Mouse (Mus musculus): Measurements from ENCODE around the gene Pabpn1. TPM values are rescaled to one million over a fixed set of nuclear protein-coding genes. Genes with fewer than 3 reads are reported as not detected.
A peak's percentile ranks its signal among the peaks of the same experiment; 100 is the strongest.

The Pabpn1 gene
- polyA plus RNA-seq, 1 experiment: 114 TPM

DNA sequence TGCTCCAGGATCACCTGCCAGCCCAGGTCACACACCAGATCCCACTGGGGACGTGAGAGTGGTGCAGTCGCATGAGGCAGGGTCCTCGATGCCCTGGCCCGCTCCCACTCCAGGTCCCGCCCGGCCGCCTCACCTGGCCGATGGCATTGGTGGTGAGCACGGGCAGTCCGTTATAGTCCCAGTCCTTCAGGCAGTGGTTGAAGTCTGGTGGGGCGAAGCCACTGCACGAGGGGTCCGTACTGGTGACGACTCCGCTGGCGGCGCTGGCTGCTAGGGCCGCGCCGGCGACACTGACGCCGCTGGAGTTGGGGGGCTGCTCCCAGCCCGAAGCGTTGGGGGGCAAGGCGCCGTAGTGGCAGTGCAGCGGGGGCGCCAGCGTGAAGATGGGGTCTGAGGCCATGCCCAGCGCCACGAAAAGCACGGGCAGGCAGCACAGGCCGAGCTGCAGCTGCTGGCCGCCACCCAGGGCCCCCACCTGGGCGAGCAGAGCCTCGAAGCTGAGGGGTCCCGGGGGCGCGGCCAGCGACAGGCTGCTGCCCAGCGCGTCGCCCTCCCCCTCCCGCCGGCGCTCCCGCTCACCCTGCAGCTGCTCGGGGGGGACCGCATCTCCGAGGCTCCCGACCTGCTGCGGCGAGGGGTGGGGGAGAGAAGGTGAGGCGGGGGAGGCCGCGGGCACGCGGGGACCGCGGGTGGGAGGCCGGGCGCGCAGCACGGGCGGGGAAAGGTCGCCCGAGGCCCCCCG is 20.0 kb downstream of the Pabpn1 start:
- H3K27ac ChIP-seq (ENCODE audit: insufficient read depth, low read depth, low read length): no peak overlapping the region
- no peak for TF ChIP-seq POLR2A (IDR thresholded peaks at IDR 0.05; ENCODE audit: low read depth, low read length)
- TF ChIP-seq CTCF (conservative IDR thresholded peaks at IDR 0.05; ENCODE audit: insufficient read depth, insufficient read length, low read depth, low read length): no peak
- H3K27me3 ChIP-seq (replicated peaks; ENCODE audit: control insufficient read depth, insufficient read depth, low read length): no peaks in the 10 kb centered on the region
- H3K4me1 ChIP-seq (ENCODE audit: control insufficient read depth, insufficient read depth, low read length): 0 out of 2 replicates have a peak, but pooled peaks cover 3% of the 10 kb centered on the region
- no peak for DNase-seq
- 7% methylated on average over 65 of the region's 69 CpGs for WGBS
- no peaks in the 10 kb centered on the region for H3K36me3 ChIP-seq (ENCODE audit: control insufficient read depth, insufficient read depth, low read length)
- peak overlapping the region; percentile 93 for H3K4me3 ChIP-seq (ENCODE audit: insufficient read depth, low read depth, low read length)

DNA sequence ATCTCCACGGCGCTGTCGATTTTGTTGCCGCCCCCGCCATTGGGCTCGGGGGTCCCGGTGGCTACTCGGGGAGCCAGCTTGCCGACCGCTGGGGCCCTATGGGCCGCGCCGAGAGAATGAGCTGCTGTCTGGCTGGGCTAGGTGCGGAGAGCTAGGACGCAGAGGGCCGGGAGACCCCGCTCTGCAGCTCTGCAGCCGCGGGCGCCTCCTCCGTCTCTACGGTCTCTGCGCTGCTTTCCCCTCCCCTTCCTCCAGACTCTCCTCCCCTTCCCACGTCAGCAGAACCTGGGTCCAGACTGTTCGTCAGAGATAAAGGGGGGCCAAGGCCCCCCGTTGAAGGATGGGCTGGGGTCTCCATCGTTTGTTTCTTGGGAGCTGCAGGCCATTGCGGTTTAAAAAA is 20.6 kb downstream of the Pabpn1 start, which contains the start of gene Slc22a17:
Gene Slc22a17 (minus strand): TSS at position 247 of the 400 bp plus-strand sequence.
- WGBS: under 1% methylated on average over 28 of the region's 28 CpGs
- H3K4me3 ChIP-seq (ENCODE audit: insufficient read depth, low read depth, low read length): peak within 1 kb of the TSS; percentile 93
- 0 out of 2 replicates have a peak, but pooled peaks cover 3% of the 10 kb centered on the region for H3K4me1 ChIP-seq (ENCODE audit: control insufficient read depth, insufficient read depth, low read length)
- peak; percentile 69 for DNase-seq
- TF ChIP-seq CTCF (conservative IDR thresholded peaks at IDR 0.05; ENCODE audit: insufficient read depth, insufficient read length, low read depth, low read length): no peak
- TF ChIP-seq POLR2A (IDR thresholded peaks at IDR 0.05; ENCODE audit: low read depth, low read length): peak; percentile 46
- H3K36me3 ChIP-seq (ENCODE audit: control insufficient read depth, insufficient read depth, low read length): no peaks in the 10 kb centered on the region
- no peak within 1 kb of the TSS for H3K27ac ChIP-seq (ENCODE audit: insufficient read depth, low read depth, low read length)
- H3K27me3 ChIP-seq (replicated peaks; ENCODE audit: control insufficient read depth, insufficient read depth, low read length): no peaks in the 10 kb centered on the region

DNA sequence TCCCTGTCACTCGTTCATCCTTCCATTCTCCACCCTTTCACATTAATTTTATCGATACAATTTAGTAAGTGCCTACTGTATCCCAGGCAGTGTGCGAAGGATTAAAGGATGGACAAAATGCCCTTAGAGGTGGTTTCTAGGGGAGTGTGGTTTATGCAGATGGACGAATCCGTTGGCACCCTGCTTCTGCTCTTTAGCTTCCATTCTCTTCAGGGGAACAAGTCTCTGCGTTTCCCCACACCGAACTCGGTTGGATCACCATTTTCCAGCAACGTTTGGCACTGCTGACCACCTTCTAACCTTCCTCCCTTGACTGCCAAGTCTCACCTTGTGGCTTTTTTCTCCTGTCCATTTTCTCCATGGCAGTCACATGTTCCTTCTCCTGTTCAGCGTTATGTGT is 21.0 kb downstream of the Pabpn1 start:
- H3K4me1 ChIP-seq (ENCODE audit: control insufficient read depth, insufficient read depth, low read length): 0 out of 2 replicates have a peak, but pooled peaks cover 3% of the 10 kb centered on the region
- TF ChIP-seq POLR2A (IDR thresholded peaks at IDR 0.05; ENCODE audit: low read depth, low read length) (no peak), CTCF (conservative IDR thresholded peaks at IDR 0.05; ENCODE audit: insufficient read depth, insufficient read length, low read depth, low read length) (no peak)
- H3K27ac ChIP-seq (ENCODE audit: insufficient read depth, low read depth, low read length): no peak overlapping the region
- 28% methylated on average over 10 of the region's 10 CpGs for WGBS
- DNase-seq: no peak
- H3K36me3 ChIP-seq (ENCODE audit: control insufficient read depth, insufficient read depth, low read length): no peaks in the 10 kb centered on the region
- H3K4me3 ChIP-seq (ENCODE audit: insufficient read depth, low read depth, low read length): peak overlapping the region; percentile 93
- H3K27me3 ChIP-seq (replicated peaks; ENCODE audit: control insufficient read depth, insufficient read depth, low read length): no peaks in the 10 kb centered on the region

DNA sequence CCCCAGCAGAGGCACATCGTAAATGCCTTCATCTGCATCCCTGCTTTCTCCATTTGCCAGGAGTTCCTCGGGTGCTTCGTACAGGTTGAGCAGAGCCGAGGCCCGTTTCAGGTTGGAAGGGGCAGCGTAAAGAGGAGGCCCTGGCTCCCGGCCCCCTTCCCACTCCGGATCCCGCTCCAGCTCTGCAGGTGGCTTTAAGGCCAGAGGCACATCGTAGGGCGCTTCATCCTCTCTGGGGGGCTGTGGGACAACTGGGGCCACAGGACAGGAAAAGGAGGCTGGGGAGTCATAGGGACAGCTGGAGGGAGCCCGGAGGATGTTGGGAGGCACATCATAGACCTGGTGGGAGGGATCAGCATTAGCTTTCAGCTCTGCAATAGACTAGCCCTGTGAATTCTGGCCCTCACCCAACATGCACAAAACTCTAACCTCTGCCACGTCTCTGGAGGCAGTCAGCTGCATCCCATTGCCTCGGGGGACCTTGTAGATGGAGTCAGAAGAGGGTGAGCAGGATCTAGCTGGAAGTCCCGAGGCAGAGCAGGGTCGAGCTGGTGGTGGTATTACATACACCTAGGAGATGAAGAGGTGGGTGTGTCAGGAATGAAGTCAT is 27.9 kb downstream of the Pabpn1 start:
- no peak for DNase-seq
- Histone ChIP-seq H3K27ac (ENCODE audit: insufficient read depth, low read depth, low read length) (no peak overlapping the region), H3K4me1 (ENCODE audit: control insufficient read depth, insufficient read depth, low read length) (no peaks in the 10 kb centered on the region), H3K27me3 (replicated peaks; ENCODE audit: control insufficient read depth, insufficient read depth, low read length) (no peaks in the 10 kb centered on the region), H3K36me3 (ENCODE audit: control insufficient read depth, insufficient read depth, low read length) (no peaks in the 10 kb centered on the region), H3K4me3 (ENCODE audit: insufficient read depth, low read depth, low read length) (no peak overlapping the region)
- TF ChIP-seq POLR2A (IDR thresholded peaks at IDR 0.05; ENCODE audit: low read depth, low read length): no peak
- no peak for TF ChIP-seq CTCF (conservative IDR thresholded peaks at IDR 0.05; ENCODE audit: insufficient read depth, insufficient read length, low read depth, low read length)
- WGBS: 70% methylated on average over 16 of the region's 16 CpGs

DNA sequence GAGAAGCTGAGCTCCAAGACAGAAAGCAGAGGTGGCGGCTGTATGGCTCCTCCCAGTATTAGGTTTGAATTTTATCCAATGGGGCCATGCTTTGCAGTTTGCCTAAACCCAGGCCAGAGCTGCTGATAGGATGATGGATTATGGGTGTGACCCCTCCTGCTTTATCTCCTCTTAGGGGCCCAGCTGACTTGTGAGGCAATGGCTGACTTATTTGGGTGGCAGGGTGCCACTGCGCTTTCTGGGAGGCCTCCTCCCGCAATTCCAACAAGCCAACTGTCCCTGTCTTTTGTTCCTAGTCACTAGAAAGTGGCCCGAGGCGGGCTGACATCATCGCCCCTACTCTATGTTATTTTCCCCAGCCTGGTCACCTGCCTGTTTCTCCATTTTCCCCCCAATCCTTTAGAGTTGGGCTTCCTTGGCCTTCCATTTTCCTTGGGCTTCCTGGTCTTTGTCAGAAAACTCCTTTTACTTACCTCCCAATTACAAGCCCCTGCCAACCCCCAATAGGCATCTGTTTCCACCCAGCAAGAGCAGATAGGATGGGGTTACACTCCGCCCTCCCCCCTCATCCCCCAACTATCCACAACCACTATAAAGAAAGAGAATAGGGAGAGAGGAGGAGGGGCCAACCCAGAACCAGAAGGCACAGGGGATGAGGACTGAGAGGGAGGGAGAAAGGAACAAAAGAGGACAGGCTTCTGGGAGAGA is 32.5 kb downstream of the Pabpn1 start:
- TF ChIP-seq CTCF (conservative IDR thresholded peaks at IDR 0.05; ENCODE audit: insufficient read depth, insufficient read length, low read depth, low read length): no peak
- TF ChIP-seq POLR2A (IDR thresholded peaks at IDR 0.05; ENCODE audit: low read depth, low read length): no peak
- Histone ChIP-seq H3K27me3 (replicated peaks; ENCODE audit: control insufficient read depth, insufficient read depth, low read length) (0 out of 2 replicates have a peak, but pooled peaks cover 1% of the 10 kb centered on the region), H3K4me3 (ENCODE audit: insufficient read depth, low read depth, low read length) (no peak overlapping the region), H3K4me1 (ENCODE audit: control insufficient read depth, insufficient read depth, low read length) (no peaks in the 10 kb centered on the region), H3K27ac (ENCODE audit: insufficient read depth, low read depth, low read length) (no peak overlapping the region), H3K36me3 (ENCODE audit: control insufficient read depth, insufficient read depth, low read length) (no peaks in the 10 kb centered on the region)
- 80% methylated on average over 7 of the region's 7 CpGs for WGBS
- DNase-seq: peak; percentile 13

DNA sequence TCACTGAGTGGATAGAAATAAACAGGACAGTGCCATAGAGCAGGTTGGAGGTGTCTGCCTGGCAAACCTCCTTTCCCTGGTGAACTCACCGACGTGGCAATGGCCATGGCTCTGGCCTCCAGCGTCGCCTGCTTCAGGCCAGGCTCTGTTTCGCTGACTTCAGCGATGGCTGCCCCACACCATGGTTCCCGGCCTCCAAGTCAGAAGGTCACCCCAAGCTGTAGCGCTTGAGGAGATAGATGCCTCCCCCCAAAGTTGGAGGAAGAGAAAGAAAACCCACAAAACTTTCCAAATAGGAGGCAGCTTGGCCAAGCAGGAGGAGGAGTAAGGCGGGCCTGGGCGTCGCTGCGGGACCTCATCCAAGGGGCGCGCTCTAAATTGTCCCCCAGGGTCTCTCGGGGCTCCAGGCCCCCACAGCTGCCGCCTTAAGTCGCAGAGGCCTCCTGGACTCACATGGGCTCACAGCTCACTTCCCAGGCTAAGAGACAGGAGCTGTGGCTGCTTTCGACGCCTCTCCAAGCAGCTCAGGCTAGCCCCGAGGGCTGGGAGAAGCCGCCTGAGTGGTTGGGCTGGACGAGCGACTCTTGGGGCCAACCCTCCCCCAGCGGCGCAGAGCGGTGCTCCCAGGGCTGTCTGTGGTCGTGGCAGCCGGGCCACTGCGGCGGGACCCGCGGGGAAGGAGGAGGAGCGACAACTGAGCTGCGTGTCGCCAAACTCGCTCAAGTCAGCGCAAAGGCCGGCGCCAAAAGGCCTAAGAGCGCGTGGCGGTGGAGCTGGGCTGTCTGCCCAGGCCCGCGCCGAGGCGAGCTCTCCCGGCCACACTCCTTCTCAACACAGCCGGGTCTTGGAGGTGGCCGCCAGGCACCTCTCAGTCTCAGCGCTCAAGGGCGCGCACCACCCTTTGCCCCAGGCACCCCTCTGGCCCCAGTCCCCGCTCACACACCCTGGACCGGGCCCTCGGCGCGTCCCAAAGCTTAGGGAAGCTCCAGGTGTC is 33.3 kb downstream of the Pabpn1 start, which contains the start of gene Efs:
Gene Efs (minus strand): TSS at position 778 of the 994 bp plus-strand sequence.
- Histone ChIP-seq H3K36me3 (ENCODE audit: control insufficient read depth, insufficient read depth, low read length) (no peaks in the 10 kb centered on the region), H3K27ac (ENCODE audit: insufficient read depth, low read depth, low read length) (no peak within 1 kb of the TSS), H3K4me3 (ENCODE audit: insufficient read depth, low read depth, low read length) (peak within 1 kb of the TSS; percentile 41), H3K4me1 (ENCODE audit: control insufficient read depth, insufficient read depth, low read length) (no peaks in the 10 kb centered on the region), H3K27me3 (replicated peaks; ENCODE audit: control insufficient read depth, insufficient read depth, low read length) (0 out of 2 replicates have a peak, but pooled peaks cover 1% of the 10 kb centered on the region)
- TF ChIP-seq POLR2A (IDR thresholded peaks at IDR 0.05; ENCODE audit: low read depth, low read length) (no peak), CTCF (conservative IDR thresholded peaks at IDR 0.05; ENCODE audit: insufficient read depth, insufficient read length, low read depth, low read length) (no peak)
- peak; percentile 61 for DNase-seq
- 12% methylated on average over 57 of the region's 57 CpGs for WGBS

Data from kidney, adult 2 months (tissue).